Mouse (Mus musculus) forebrain, postnatal 0 days (tissue): Measurements from ENCODE around the gene Ugt1a10. TPM values are rescaled to one million over a fixed set of nuclear protein-coding genes. Genes with fewer than 3 reads are reported as not detected.
"Not testable (repeated sequence)": the region's sequence is repeated elsewhere in the genome, so short reads cannot be mapped to it uniquely, and the experiment has no call there.

Experiments
- ATAC-seq: fragments of 200-750 bp; cut with Nextera tagmentation; 2 replicates; pipeline ENCODE4 v1.8.0; 2017; ENCODE audit warnings: mild to moderate bottlenecking, moderate library complexity
- DNase-seq: peaks from one replicate; pipeline ENCODE4 v3.0.0-alpha.2; 2015
- H3K27ac ChIP-seq: fragments of 300-500 bp; sonication (generic); 2 replicates; pipeline ENCODE4 v1.5.1; 2014; ENCODE audit warnings: low read depth, mild to moderate bottlenecking, antibody characterized with exemption, low read length, moderate library complexity, mixed read lengths
- H3K27me3 ChIP-seq: fragments of 300-500 bp; sonication (generic); 2 replicates; pipeline ENCODE4 v1.6.1; 2014; ENCODE audit warnings: mild to moderate bottlenecking, low read length, mixed read lengths; ENCODE audit not compliant: insufficient read depth
- H3K36me3 ChIP-seq: fragments of 300-500 bp; sonication (generic); 2 replicates; pipeline ENCODE4 v1.6.1; 2014; ENCODE audit warnings: mild to moderate bottlenecking, moderate library complexity; ENCODE audit not compliant: insufficient read depth
- H3K4me1 ChIP-seq: fragments of 300-500 bp; sonication (generic); 2 replicates; pipeline ENCODE4 v1.6.1; 2014; ENCODE audit warnings: antibody characterized with exemption; ENCODE audit not compliant: insufficient read depth
- H3K4me2 ChIP-seq: fragments of 300-500 bp; sonication (generic); 2 replicates; pipeline ENCODE4 v1.6.1; 2014; ENCODE audit warnings: low read depth, mild to moderate bottlenecking, moderate library complexity
- H3K4me3 ChIP-seq: fragments of 300-500 bp; sonication (generic); 2 replicates; pipeline ENCODE4 v1.5.1; 2014; ENCODE audit warnings: low read depth, low read length, mixed read lengths
- H3K9ac ChIP-seq: fragments of 300-500 bp; sonication (generic); 2 replicates; pipeline ENCODE4 v1.6.1; 2014; ENCODE audit warnings: mild to moderate bottlenecking
- H3K9me3 ChIP-seq: fragments of 300-500 bp; sonication (generic); 2 replicates; pipeline ENCODE4 v1.6.1; 2016; ENCODE audit warnings: low read length
- CTCF ChIP-seq: sonication (generic); IDR thresholded peaks from 2 replicates; pipeline ENCODE4 v1.5.1; 2016; ENCODE audit warnings: antibody characterized with exemption, control low read depth, low read depth
- WGBS: fragments of 180-500 bp; shearing (Covaris S2); extraction: QIAGEN DNeasy Blood & Tissue Kit; methylation state at CpG from one replicate; pipeline ENCODE4 v1.1.7; 2014; 5-methylcytosine and 5-hydroxymethylcytosine counted together
- polyA plus RNA-seq: library from polyadenylated mRNA; unstranded; fragments of >200 nt; fragmentation: Nextera tagmentation; extraction: Ambion mirVana; gene quantifications from 2 replicates; pipeline ENCODE4 v1.2.1, GENCODE M21; 2015
- total RNA-seq: library from RNA; depleted of rRNA; stranded (reverse); fragments of >200 nt; gene quantifications from 2 replicates; pipeline ENCODE4 v1.2.3, GENCODE M21; 2014

Gene Ugt1a10
- total and polyA plus RNA-seq, 2 experiments from 2014 or later, result not detected

- Histone ChIP-seq H3K36me3 (no peaks in the 10 kb centered on the region), H3K4me1 (no peaks in the 10 kb centered on the region), H3K4me3 (no peak overlapping the region), H3K27me3 (no peaks in the 10 kb centered on the region), H3K9me3 (peaks cover 26% of the 10 kb centered on the region), H3K27ac (no peak overlapping the region), H3K4me2 (no peak overlapping the region), H3K9ac (no peak overlapping the region)
- no peak for TF ChIP-seq CTCF
- no peak for ATAC-seq
- no peak for DNase-seq
Observed at GRCm38 (mm10) chr1:88220336-88220735, 165.1 kb downstream of the Ugt1a10 start.

GRCm38 (mm10) chr1:88222216-88222615 lies 167.0 kb downstream of the Ugt1a10 start:
- Histone ChIP-seq H3K4me3 (no peak overlapping the region), H3K4me2 (no peak overlapping the region), H3K27me3 (no peaks in the 10 kb centered on the region), H3K4me1 (no peaks in the 10 kb centered on the region), H3K9ac (no peak overlapping the region), H3K36me3 (no peaks in the 10 kb centered on the region), H3K9me3 (peaks cover 29% of the 10 kb centered on the region), H3K27ac (no peak overlapping the region)
- 49% methylated on average over 2 of the region's 2 CpGs for WGBS
- ATAC-seq (no peak), DNase-seq (no peak)
- TF ChIP-seq CTCF, result no peak

GRCm38 (mm10) chr1:88223011-88223515 lies 167.9 kb downstream of the Ugt1a10 start:
- not testable (repeated sequence) for H3K27ac ChIP-seq, DNase-seq

GRCm38 (mm10) chr1:88223591-88223990 lies 168.4 kb downstream of the Ugt1a10 start:
- ATAC-seq (no peak), DNase-seq (no peak)
- H3K4me3 ChIP-seq, result no peak overlapping the region
- H3K4me1 ChIP-seq, result no peaks in the 10 kb centered on the region
- peaks cover 37% of the 10 kb centered on the region for H3K9me3 ChIP-seq
- WGBS, result 46% methylated on average over 1 of the region's 1 CpGs
- no peak overlapping the region for H3K27ac ChIP-seq
- no peak for TF ChIP-seq CTCF
- H3K4me2 ChIP-seq, result no peak overlapping the region
- no peak overlapping the region for H3K9ac ChIP-seq
- no peaks in the 10 kb centered on the region for H3K27me3 ChIP-seq
- H3K36me3 ChIP-seq, result no peaks in the 10 kb centered on the region

More at GRCm38 (mm10) chr1:88223011-88223515, 167.9 kb downstream of the Ugt1a10 start:
- ATAC-seq, H3K9ac ChIP-seq, H3K27me3 ChIP-seq, H3K4me3 ChIP-seq, H3K36me3 ChIP-seq, H3K4me2 ChIP-seq, H3K4me1 ChIP-seq: not testable (repeated sequence)
- peaks cover 32% of the 10 kb centered on the region for H3K9me3 ChIP-seq

GRCm38 (mm10) chr1:88224029-88224776 lies 169.0 kb downstream of the Ugt1a10 start:
- 69% methylated on average over 2 of the region's 2 CpGs for WGBS
- no peak for TF ChIP-seq CTCF
- Histone ChIP-seq H3K36me3 (no peaks in the 10 kb centered on the region), H3K4me1 (no peaks in the 10 kb centered on the region), H3K27ac (no peak overlapping the region), H3K9me3 (peaks cover 43% of the 10 kb centered on the region), H3K4me3 (no peak overlapping the region), H3K9ac (no peak overlapping the region), H3K27me3 (no peaks in the 10 kb centered on the region), H3K4me2 (no peak overlapping the region)
- DNase-seq, result no peak
- ATAC-seq, result no peak

GRCm38 (mm10) chr1:88225301-88225700 lies 170.1 kb downstream of the Ugt1a10 start:
- H3K27ac ChIP-seq, H3K36me3 ChIP-seq, H3K4me2 ChIP-seq, H3K4me1 ChIP-seq, H3K27me3 ChIP-seq, H3K9ac ChIP-seq, H3K4me3 ChIP-seq, ATAC-seq, DNase-seq: not testable (repeated sequence)
- 45% methylated on average over 2 of the region's 2 CpGs for WGBS
- H3K9me3 ChIP-seq, result peaks cover 54% of the 10 kb centered on the region

- H3K4me2 ChIP-seq, result no peak overlapping the region
- H3K9me3 ChIP-seq, result peaks cover 59% of the 10 kb centered on the region
- DNase-seq (no peak), ATAC-seq (no peak)
- no peaks in the 10 kb centered on the region for H3K36me3 ChIP-seq
- no peak overlapping the region for H3K9ac ChIP-seq
- TF ChIP-seq CTCF, result no peak
- H3K4me3 ChIP-seq, result no peak overlapping the region
- H3K27ac ChIP-seq, result no peak overlapping the region
- no peaks in the 10 kb centered on the region for H3K27me3 ChIP-seq
- no peaks in the 10 kb centered on the region for H3K4me1 ChIP-seq
Observed at GRCm38 (mm10) chr1:88225741-88226140, 170.6 kb downstream of the Ugt1a10 start.
